Comparison of ENCODE assay signal across 13 mouse cellular contexts in genomic region chr19:61110184-61110583, GRCm38 (mm10). TPM values are rescaled to one million over a fixed set of nuclear protein-coding genes. Genes with fewer than 3 reads are reported as not detected.
A peak's percentile ranks its signal among the peaks of the same experiment; 100 is the strongest.
DNase-seq lines count a peak whose midpoint lies in the region; ATAC-seq and TF ChIP-seq lines count a peak whose summit lies in the region.
"Had no signal": no experiment of that assay in that cellular context is flagged by ENCODE, and none has a peak within 500 bp of the region (broad histone marks: within the 10 kb centered on the region; RNA-seq: fewer than 3 reads in every experiment).

No protein-coding gene starts in this region.

- no peaks in the 10 kb centered on the region for H3K4me1 ChIP-seq in heart, postnatal 0 days (ENCODE audit: control insufficient read depth, insufficient read depth)
- no peaks in the 10 kb centered on the region for H3K4me1 ChIP-seq in hindbrain, embryonic 10.5 days (replicated peaks)
- H3K4me1 ChIP-seq: liver, embryonic 13.5 days had no signal

- H3K9ac ChIP-seq in heart, postnatal 0 days (replicated peaks; ENCODE audit: low read depth, low read length): no peak overlapping the region
- H3K9ac ChIP-seq: hindbrain, embryonic 14.5 days; liver, embryonic 13.5 days had no signal

- DNase-seq in heart, postnatal 0 days (ENCODE audit: low spot score): no peak
- no peak for DNase-seq in heart, adult 8-10 months (ENCODE audit: low spot score)
- peak; percentile 22 for DNase-seq in right cerebral cortex, postnatal 14 days
- no peak for DNase-seq in right cerebral cortex, postnatal 10 days (ENCODE audit: low spot score in 2 of 2)
- peak; percentile 28 for DNase-seq in c-Kit-positive CD71-positive TER-119-positive erythroid progenitor cells, embryonic 14.5 days (ENCODE audit: low spot score)
- peak; percentile 71 for DNase-seq in thymus, postnatal 4 days
- DNase-seq in hindbrain, embryonic 10.5 days (ENCODE audit: low spot score): no peak
- DNase-seq in kidney, adult 9 months: no peak
- DNase-seq: adrenal gland, postnatal 36 days; gastrocnemius, postnatal 25 days; layer of hippocampus, adult 9-11 months; liver, embryonic 13.5 days had no signal

- peak; percentile 29 for TF ChIP-seq CTCF in heart, postnatal 0 days (IDR thresholded peaks at IDR 0.05; ENCODE audit: low read depth)

- TF ChIP-seq EP300 in heart, postnatal 0 days (IDR thresholded peaks at IDR 0.05; ENCODE audit: low read depth): no peak

- no peak overlapping the region for H3K4me2 ChIP-seq in heart, postnatal 0 days (ENCODE audit: low read depth, low read length)
- H3K4me2 ChIP-seq: hindbrain, embryonic 14.5 days; liver, embryonic 13.5 days had no signal

- no peak overlapping the region for H3K27ac ChIP-seq in heart, postnatal 0 days (ENCODE audit: low read depth)
- H3K27ac ChIP-seq in hindbrain, embryonic 10.5 days: no peak overlapping the region
- H3K27ac ChIP-seq: hindbrain, embryonic 14.5 days; liver, embryonic 13.5 days had no signal

- peaks cover 6% of the 10 kb centered on the region for H3K9me3 ChIP-seq in heart, postnatal 0 days (replicated peaks; ENCODE audit: control insufficient read depth, low read length)
- H3K9me3 ChIP-seq in hindbrain, embryonic 10.5 days: peaks cover 13% of the 10 kb centered on the region

- H3K36me3 ChIP-seq in heart, postnatal 0 days (replicated peaks; ENCODE audit: control insufficient read depth, insufficient read depth, low read length): no peaks in the 10 kb centered on the region; the same call in 1 of the 2 replicates
- H3K36me3 ChIP-seq in hindbrain, embryonic 10.5 days: no peaks in the 10 kb centered on the region

- no peak overlapping the region for H3K4me3 ChIP-seq in heart, postnatal 0 days (ENCODE audit: low read depth, low read length)
- H3K4me3 ChIP-seq in hindbrain, embryonic 10.5 days: no peak overlapping the region
- H3K4me3 ChIP-seq: liver, embryonic 13.5 days had no signal

- no peaks in the 10 kb centered on the region for H3K27me3 ChIP-seq in heart, postnatal 0 days (ENCODE audit: control insufficient read depth, insufficient read depth, low read length)
- no peaks in the 10 kb centered on the region for H3K27me3 ChIP-seq in hindbrain, embryonic 10.5 days (ENCODE audit: insufficient read depth, poor library complexity, severe bottlenecking)
- H3K27me3 ChIP-seq: liver, embryonic 13.5 days had no signal

- 48% methylated on average over 2 of the region's 2 CpGs for WGBS in heart, postnatal 0 days
- WGBS in hindbrain, embryonic 10.5 days: 52% methylated on average over 2 of the region's 2 CpGs

- no peak for ATAC-seq in heart, postnatal 0 days (ENCODE audit: insufficient read depth, low read depth)

RNA-seq across cellular contexts. Expression of gene Zfp950, which starts 30.5 kb away (rescaled TPM):
- 9.5 and 12.5 TPM in 2 replicates for total RNA-seq in heart, postnatal 0 days (2014; rRNA removed; ENCODE audit: low replicate concordance)
- polyA plus RNA-seq in heart, postnatal 0 days (2015; fragmentation: Nextera tagmentation; extraction: Ambion mirVana): 18.7 and 22.5 TPM in 2 replicates
- 10 to 100 TPM in 2 of 4 experiments, 1 to 10 TPM in 2; 5.4 to 15.5 (median 9.2) TPM for total RNA-seq in heart, adult 8-10 months (2022)
- polyA plus RNA-seq in hindbrain, embryonic 10.5 days (2016; fragmentation: Nextera tagmentation; extraction: Ambion mirVana): 18.6 and 21.6 TPM in 2 replicates

Comparison
In these comparisons a context has a peak if more than half of its experiments do, and no peak if none do; other contexts are left out.
1. DNase-seq: peak in right cerebral cortex, postnatal 14 days (single experiment), c-Kit-positive CD71-positive TER-119-positive erythroid progenitor cells, embryonic 14.5 days (single experiment) and thymus, postnatal 4 days (single experiment); none in heart, postnatal 0 days (single experiment), heart, adult 8-10 months (single experiment), right cerebral cortex, postnatal 10 days (0 of 2), hindbrain, embryonic 10.5 days (single experiment) and kidney, adult 9 months (single experiment).